Mouse (Mus musculus): ENCODE measurements around the gene Prkg1. TPM values are rescaled to one million over a fixed set of nuclear protein-coding genes. Genes with fewer than 3 reads are reported as not detected.

The Prkg1 gene
- total and polyA plus RNA-seq, 2 experiments, result 0.27 to 3.4 TPM

DNA sequence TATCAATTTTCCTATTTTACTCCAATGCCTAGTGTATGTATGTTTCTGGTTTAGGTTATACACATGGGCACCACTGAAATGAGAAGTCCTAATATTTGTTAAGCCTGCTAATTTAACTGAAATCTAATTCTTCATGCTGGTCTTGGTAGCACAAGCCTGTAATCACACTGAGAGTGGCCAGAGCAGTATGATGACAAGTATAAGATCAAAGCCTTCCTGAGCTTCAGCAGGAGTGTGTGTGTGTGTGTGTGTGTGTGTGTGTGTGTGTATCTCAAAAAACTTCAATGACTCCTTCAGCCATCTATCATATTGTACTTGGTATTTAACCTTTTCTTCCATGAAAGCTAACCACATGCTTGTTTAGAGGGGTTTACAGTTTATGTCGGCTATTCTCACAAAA, 922.2 kb downstream of the Prkg1 start:
- no peak overlapping the region for H3K27ac ChIP-seq (replicated peaks; ENCODE audit: insufficient read depth, low read depth, low read length)
- H3K4me3 ChIP-seq (ENCODE audit: insufficient read depth, low read depth, low read length), result no peak overlapping the region
- H3K27me3 ChIP-seq (ENCODE audit: control insufficient read depth, insufficient read depth, low read length), result no peaks in the 10 kb centered on the region
- no peak for DNase-seq (ENCODE audit: extremely low read depth, low read depth, low spot score)
- 64% methylated on average over 1 of the region's 1 CpGs for WGBS
- no peaks in the 10 kb centered on the region for H3K79me2 ChIP-seq (ENCODE audit: control insufficient read depth, insufficient read depth, low read length)
- no peak overlapping the region for H3K9ac ChIP-seq (ENCODE audit: low read depth, low read length)
- TF ChIP-seq POLR2A (IDR thresholded peaks at IDR 0.05; ENCODE audit: extremely low read depth, insufficient read depth, low read length), result no peak
- no peak for TF ChIP-seq CTCF (IDR thresholded peaks at IDR 0.05; ENCODE audit: low read depth, low read length)
- H3K4me1 ChIP-seq (ENCODE audit: control insufficient read depth, insufficient read depth, low read length), result no peaks in the 10 kb centered on the region
- no peaks in the 10 kb centered on the region for H3K36me3 ChIP-seq (ENCODE audit: control insufficient read depth, insufficient read depth, low read length)

DNA sequence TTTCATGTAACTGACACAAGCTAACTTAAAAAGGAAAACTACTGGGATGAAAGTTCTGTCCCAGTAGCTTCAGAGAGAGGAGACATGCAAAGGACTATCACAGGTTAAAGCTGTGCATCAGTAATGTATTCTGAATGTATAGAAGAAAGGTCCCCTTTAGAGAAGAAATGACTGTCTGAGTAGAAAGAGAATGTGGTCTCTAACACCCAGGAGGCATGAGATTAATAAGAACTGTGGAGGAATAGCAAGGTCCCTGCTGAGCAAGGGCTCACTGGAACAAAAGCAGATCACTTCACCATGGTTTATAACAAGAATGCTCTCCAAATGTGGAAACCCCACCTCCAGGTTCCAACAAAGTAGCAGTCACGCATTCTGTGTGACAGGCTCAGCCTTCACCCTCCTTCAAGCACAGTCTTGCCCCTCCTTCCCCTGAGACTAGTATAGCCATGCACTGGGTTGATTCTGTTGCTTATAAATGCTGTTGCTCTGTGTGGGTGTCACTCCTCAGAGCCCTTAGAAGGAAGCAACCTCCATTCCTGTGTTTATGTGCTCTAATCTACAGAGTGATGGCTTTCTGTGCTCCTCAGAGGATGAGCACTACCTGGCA, 931.7 kb downstream of the Prkg1 start:
- no peaks in the 10 kb centered on the region for H3K4me1 ChIP-seq (ENCODE audit: control insufficient read depth, insufficient read depth, low read length)
- WGBS, result 60% methylated on average over 1 of the region's 1 CpGs
- no peak overlapping the region for H3K27ac ChIP-seq (replicated peaks; ENCODE audit: insufficient read depth, low read depth, low read length)
- no peak overlapping the region for H3K4me3 ChIP-seq (ENCODE audit: insufficient read depth, low read depth, low read length)
- TF ChIP-seq POLR2A (IDR thresholded peaks at IDR 0.05; ENCODE audit: extremely low read depth, insufficient read depth, low read length), result no peak
- TF ChIP-seq CTCF (IDR thresholded peaks at IDR 0.05; ENCODE audit: low read depth, low read length), result no peak
- no peaks in the 10 kb centered on the region for H3K27me3 ChIP-seq (ENCODE audit: control insufficient read depth, insufficient read depth, low read length)
- H3K9ac ChIP-seq (ENCODE audit: low read depth, low read length), result no peak overlapping the region
- H3K36me3 ChIP-seq (ENCODE audit: control insufficient read depth, insufficient read depth, low read length), result no peaks in the 10 kb centered on the region
- no peak for DNase-seq (ENCODE audit: extremely low read depth, low read depth, low spot score)
- no peaks in the 10 kb centered on the region for H3K79me2 ChIP-seq (ENCODE audit: control insufficient read depth, insufficient read depth, low read length)

DNA sequence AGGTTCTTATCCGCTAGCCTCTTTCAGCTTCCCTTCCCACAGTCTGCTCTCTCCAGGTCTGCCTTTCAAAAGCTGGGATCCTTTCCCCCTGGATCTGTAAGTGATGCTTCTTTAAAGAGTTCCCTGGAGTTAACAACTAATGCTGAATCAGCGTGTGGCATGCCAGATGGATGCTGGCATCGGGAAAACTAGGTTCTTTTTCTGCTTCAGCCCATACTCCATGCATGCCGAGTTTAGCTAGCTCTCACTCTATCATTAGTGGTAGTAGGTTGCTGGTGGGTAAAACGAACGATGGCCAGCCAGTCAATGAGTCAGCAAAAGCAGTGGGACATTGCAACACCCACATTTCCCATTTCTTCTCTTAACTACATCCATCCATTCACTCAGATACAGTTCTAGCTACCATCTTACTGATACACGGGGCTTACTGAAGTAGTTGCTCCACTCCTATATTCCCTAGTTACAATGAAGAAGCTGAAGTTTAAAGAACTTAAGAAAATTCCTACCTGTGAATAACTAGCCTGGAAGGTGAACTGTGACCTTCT, 935.5 kb downstream of the Prkg1 start:
- TF ChIP-seq CTCF (IDR thresholded peaks at IDR 0.05; ENCODE audit: low read depth, low read length) (no peak), POLR2A (IDR thresholded peaks at IDR 0.05; ENCODE audit: extremely low read depth, insufficient read depth, low read length) (no peak)
- H3K4me1 ChIP-seq (ENCODE audit: control insufficient read depth, insufficient read depth, low read length), result no peaks in the 10 kb centered on the region
- no peak overlapping the region for H3K27ac ChIP-seq (replicated peaks; ENCODE audit: insufficient read depth, low read depth, low read length)
- 79% methylated on average over 7 of the region's 7 CpGs for WGBS
- H3K36me3 ChIP-seq (ENCODE audit: control insufficient read depth, insufficient read depth, low read length), result no peaks in the 10 kb centered on the region
- no peak for DNase-seq (ENCODE audit: extremely low read depth, low read depth, low spot score)
- no peaks in the 10 kb centered on the region for H3K27me3 ChIP-seq (ENCODE audit: control insufficient read depth, insufficient read depth, low read length)
- no peak overlapping the region for H3K4me3 ChIP-seq (ENCODE audit: insufficient read depth, low read depth, low read length)
- H3K79me2 ChIP-seq (ENCODE audit: control insufficient read depth, insufficient read depth, low read length), result no peaks in the 10 kb centered on the region
- no peak overlapping the region for H3K9ac ChIP-seq (ENCODE audit: low read depth, low read length)

DNA sequence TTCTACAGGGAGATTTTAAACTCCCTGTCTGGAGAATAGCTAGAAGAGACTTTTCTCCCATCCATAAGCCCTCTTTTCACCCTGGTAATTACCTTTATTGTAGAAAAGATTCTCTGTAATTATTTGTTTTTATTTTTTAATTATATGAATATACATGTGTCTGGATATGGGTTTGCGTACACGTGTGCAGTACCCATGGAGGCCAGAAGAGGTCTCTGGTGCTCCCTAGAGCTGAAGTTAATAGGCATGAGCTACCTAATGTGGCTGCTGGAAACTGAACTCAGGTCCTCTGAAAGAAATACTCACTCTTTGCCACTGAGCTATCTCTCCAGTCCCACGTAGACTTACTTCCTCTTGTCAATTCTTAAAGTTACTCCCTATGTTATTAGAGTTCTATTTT, 937.0 kb downstream of the Prkg1 start:
- H3K27ac ChIP-seq (replicated peaks; ENCODE audit: insufficient read depth, low read depth, low read length), result no peak overlapping the region
- H3K27me3 ChIP-seq (ENCODE audit: control insufficient read depth, insufficient read depth, low read length), result no peaks in the 10 kb centered on the region
- no peaks in the 10 kb centered on the region for H3K79me2 ChIP-seq (ENCODE audit: control insufficient read depth, insufficient read depth, low read length)
- H3K4me3 ChIP-seq (ENCODE audit: insufficient read depth, low read depth, low read length), result no peak overlapping the region
- peak; percentile 12; the same call in 1 of the 2 replicates for TF ChIP-seq CTCF (IDR thresholded peaks at IDR 0.05; ENCODE audit: low read depth, low read length)
- TF ChIP-seq POLR2A (IDR thresholded peaks at IDR 0.05; ENCODE audit: extremely low read depth, insufficient read depth, low read length), result no peak
- no peaks in the 10 kb centered on the region for H3K4me1 ChIP-seq (ENCODE audit: control insufficient read depth, insufficient read depth, low read length)
- WGBS, result 83% methylated on average over 3 of the region's 3 CpGs
- DNase-seq (ENCODE audit: extremely low read depth, low read depth, low spot score), result no peak
- H3K36me3 ChIP-seq (ENCODE audit: control insufficient read depth, insufficient read depth, low read length), result no peaks in the 10 kb centered on the region
- H3K9ac ChIP-seq (ENCODE audit: low read depth, low read length), result no peak overlapping the region

DNA sequence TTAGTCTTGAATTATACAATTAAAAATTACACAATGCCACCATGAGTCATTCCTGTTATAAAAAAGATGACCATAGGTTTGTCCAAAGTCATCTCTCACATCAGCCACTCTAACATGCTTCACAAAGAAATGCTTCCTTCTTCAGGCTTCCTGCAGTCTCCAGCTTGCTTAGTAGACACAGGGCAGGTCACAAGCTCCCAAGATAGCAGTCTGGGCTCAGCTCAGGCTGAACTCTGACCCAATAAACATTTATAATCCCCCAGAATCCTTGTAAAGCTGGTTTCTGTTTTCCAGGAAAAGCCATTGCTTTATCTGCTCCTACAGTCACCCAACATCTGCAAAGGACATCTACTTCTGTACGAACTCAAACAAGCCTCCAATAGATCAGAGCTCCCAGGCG, 938.7 kb downstream of the Prkg1 start:
- Histone ChIP-seq H3K4me3 (ENCODE audit: insufficient read depth, low read depth, low read length) (no peak overlapping the region), H3K36me3 (ENCODE audit: control insufficient read depth, insufficient read depth, low read length) (no peaks in the 10 kb centered on the region), H3K79me2 (ENCODE audit: control insufficient read depth, insufficient read depth, low read length) (no peaks in the 10 kb centered on the region), H3K9ac (ENCODE audit: low read depth, low read length) (no peak overlapping the region), H3K27ac (replicated peaks; ENCODE audit: insufficient read depth, low read depth, low read length) (no peak overlapping the region), H3K27me3 (ENCODE audit: control insufficient read depth, insufficient read depth, low read length) (no peaks in the 10 kb centered on the region), H3K4me1 (ENCODE audit: control insufficient read depth, insufficient read depth, low read length) (no peaks in the 10 kb centered on the region)
- TF ChIP-seq CTCF (IDR thresholded peaks at IDR 0.05; ENCODE audit: low read depth, low read length) (no peak), POLR2A (IDR thresholded peaks at IDR 0.05; ENCODE audit: extremely low read depth, insufficient read depth, low read length) (no peak)
- DNase-seq (ENCODE audit: extremely low read depth, low read depth, low spot score), result peak; percentile 8
- WGBS, result 41% methylated on average over 2 of the region's 2 CpGs

DNA sequence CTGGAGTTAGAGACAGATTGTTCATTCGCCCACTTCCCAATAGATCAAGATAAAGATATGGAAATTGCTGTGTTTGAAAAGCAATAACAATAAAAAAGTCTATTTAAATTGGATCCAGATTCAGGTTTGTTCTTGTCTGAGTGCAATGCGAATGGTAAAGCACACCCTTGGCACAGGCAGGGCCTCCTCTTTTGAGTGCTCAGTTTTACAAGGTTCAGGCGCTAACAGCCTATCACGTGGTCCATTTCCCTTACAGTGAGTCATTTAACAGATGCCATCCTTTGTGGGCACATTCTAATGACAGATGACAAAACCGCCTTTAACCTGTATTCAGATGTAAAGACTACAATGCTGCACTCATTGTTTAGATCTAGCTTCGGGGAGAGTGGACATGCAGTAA, 949.2 kb downstream of the Prkg1 start:
- Histone ChIP-seq H3K4me3 (ENCODE audit: insufficient read depth, low read depth, low read length) (no peak overlapping the region), H3K36me3 (ENCODE audit: control insufficient read depth, insufficient read depth, low read length) (no peaks in the 10 kb centered on the region), H3K27me3 (ENCODE audit: control insufficient read depth, insufficient read depth, low read length) (no peaks in the 10 kb centered on the region), H3K9ac (ENCODE audit: low read depth, low read length) (no peak overlapping the region), H3K79me2 (ENCODE audit: control insufficient read depth, insufficient read depth, low read length) (no peaks in the 10 kb centered on the region), H3K27ac (replicated peaks; ENCODE audit: insufficient read depth, low read depth, low read length) (no peak overlapping the region), H3K4me1 (ENCODE audit: control insufficient read depth, insufficient read depth, low read length) (no peaks in the 10 kb centered on the region)
- WGBS, result 81% methylated on average over 6 of the region's 6 CpGs
- TF ChIP-seq POLR2A (IDR thresholded peaks at IDR 0.05; ENCODE audit: extremely low read depth, insufficient read depth, low read length) (no peak), CTCF (IDR thresholded peaks at IDR 0.05; ENCODE audit: low read depth, low read length) (no peak)
- DNase-seq (ENCODE audit: extremely low read depth, low read depth, low spot score), result no peak
